Mouse (Mus musculus) ES-E14 (cell line): Measurements from ENCODE around the gene Hoxc13.

Source experiments
- CHD2 ChIP-seq: IDR thresholded peaks from 2 replicates; pipeline ENCODE4 v1.6.1; 2014; ENCODE audit warnings: mild to moderate bottlenecking, low read depth, low read length, inconsistent platforms
- HCFC1 ChIP-seq: IDR thresholded peaks from 2 replicates; pipeline ENCODE4 v1.6.1; 2012; ENCODE audit warnings: low read length, inconsistent platforms, borderline replicate concordance; ENCODE audit not compliant: insufficient read depth
- MAFK ChIP-seq: IDR thresholded peaks from 2 replicates; pipeline ENCODE4 v1.6.1; 2014; ENCODE audit warnings: mild to moderate bottlenecking, low read depth, low read length, inconsistent platforms; ENCODE audit not compliant: insufficient read depth
- ZC3H11A ChIP-seq: IDR thresholded peaks from 2 replicates; pipeline ENCODE4 v1.6.1; 2012; ENCODE audit warnings: low read depth, mild to moderate bottlenecking, inconsistent platforms, low read length, borderline replicate concordance
- ZNF384 ChIP-seq: IDR thresholded peaks from 2 replicates; pipeline ENCODE4 v1.6.1; 2012; ENCODE audit warnings: low read depth, low read length, inconsistent platforms

- TF ChIP-seq CHD2 (no peak), MAFK (no peak), ZC3H11A (no peak), HCFC1 (no peak), ZNF384 (no peak)
Observed at GRCm38 (mm10) chr15:102966776-102967311, 45.9 kb downstream of the Hoxc13 start, which contains the start of gene Hoxc10.
